Mouse (Mus musculus) myocyte (in vitro differentiated cells): ENCODE data around the gene Sh3kbp1. TPM values are rescaled to one million over a fixed set of nuclear protein-coding genes. Genes with fewer than 3 reads are reported as not detected.

Experiments used
- H3K27me3 ChIP-seq: one replicate; pipeline ENCODE4 v1.6.1; 2011; ENCODE audit not compliant: control insufficient read depth, insufficient read depth, insufficient read length
- H3K36me3 ChIP-seq: one replicate; pipeline ENCODE4 v1.6.1; 2011; ENCODE audit not compliant: control insufficient read depth, insufficient read depth
- H3K4me2 ChIP-seq: one replicate; pipeline ENCODE4 v1.6.1; 2011; ENCODE audit warnings: low read depth, control low read depth
- H3K4me3 ChIP-seq: one replicate; pipeline ENCODE4 v1.5.1; 2011; ENCODE audit warnings: mild to moderate bottlenecking, control low read depth, moderate library complexity
- H3K79me2 ChIP-seq: one replicate; pipeline ENCODE4 v1.6.1; 2011; ENCODE audit not compliant: control insufficient read depth, insufficient read depth
- H3ac ChIP-seq: one replicate; pipeline ENCODE4 v1.6.1; 2011; ENCODE audit not compliant: control insufficient read depth, insufficient read length
- CEBPB ChIP-seq: IDR thresholded peaks from 2 replicates; pipeline ENCODE4 v1.6.1; 2011; ENCODE audit warnings: mild to moderate bottlenecking, moderate library complexity; ENCODE audit not compliant: poor library complexity, insufficient read depth, severe bottlenecking
- E2F4 ChIP-seq: IDR thresholded peaks from one replicate; pipeline ENCODE4 v1.6.1; 2011; ENCODE audit warnings: mild to moderate bottlenecking, control low read depth, moderate library complexity; ENCODE audit not compliant: insufficient read depth
- MAX ChIP-seq: IDR thresholded peaks from one replicate; pipeline ENCODE4 v1.6.1; 2011; ENCODE audit warnings: low read depth, mild to moderate bottlenecking, control low read depth
- MYOD1 ChIP-seq, 3 experiments: IDR thresholded peaks; one replicate each; pipeline ENCODE4 v1.6.1; 2011; ENCODE audit warnings: control low read depth in 2 of 3, low read depth in 2 of 3, mild to moderate bottlenecking in 2 of 3, moderate library complexity in 1 of 3; ENCODE audit not compliant: insufficient read length in 2 of 3, control insufficient read depth in 1 of 3
- MYOG ChIP-seq, 3 experiments: IDR thresholded peaks; one replicate each; pipeline ENCODE4 v1.6.1; 2011; ENCODE audit warnings: control low read depth in 2 of 3, low read depth in 2 of 3, mild to moderate bottlenecking in 2 of 3; ENCODE audit not compliant: insufficient read length in 2 of 3, control insufficient read depth in 1 of 3, insufficient read depth in 1 of 3
- POLR2A ChIP-seq: IDR thresholded peaks from one replicate; pipeline ENCODE4 v1.6.1; 2011; ENCODE audit warnings: low read depth, mild to moderate bottlenecking, control low read depth, moderate library complexity; ENCODE audit not compliant: insufficient read length
- POLR2AphosphoS2 ChIP-seq: IDR thresholded peaks from one replicate; pipeline ENCODE4 v1.6.1; 2011; ENCODE audit warnings: low read depth, control low read depth; ENCODE audit not compliant: insufficient read length
- REST ChIP-seq: IDR thresholded peaks from one replicate; pipeline ENCODE4 v1.6.1; 2011; ENCODE audit warnings: mild to moderate bottlenecking, control low read depth, moderate library complexity; ENCODE audit not compliant: insufficient read depth, insufficient read length
- SRF ChIP-seq: IDR thresholded peaks from one replicate; pipeline ENCODE4 v1.6.1; 2011; ENCODE audit warnings: low read depth; ENCODE audit not compliant: control insufficient read depth, insufficient read length
- TCF12 ChIP-seq: IDR thresholded peaks from one replicate; pipeline ENCODE4 v1.6.1; 2011; ENCODE audit warnings: mild to moderate bottlenecking, control low read depth; ENCODE audit not compliant: poor library complexity, insufficient read depth, severe bottlenecking
- TCF3 ChIP-seq: IDR thresholded peaks from one replicate; pipeline ENCODE4 v1.6.1; 2011; ENCODE audit warnings: low read depth, control low read depth; ENCODE audit not compliant: insufficient read length
- USF1 ChIP-seq: IDR thresholded peaks from one replicate; pipeline ENCODE4 v1.6.1; 2011; ENCODE audit warnings: low read depth, mild to moderate bottlenecking, control low read depth, moderate library complexity
- polyA plus RNA-seq: library from polyadenylated mRNA; unstranded; fragments of >200 nt; fragmentation: generic; extraction: Trizol; gene quantifications from one replicate; pipeline ENCODE4 v1.2.1, GENCODE M21; 2012; ENCODE audit warnings: missing spikeins

Gene Sh3kbp1
- polyA plus RNA-seq, 1 experiment: 31.7 TPM

- Histone ChIP-seq H3K4me2 (no peak overlapping the region), H3K36me3 (no peaks in the 10 kb centered on the region), H3ac (no peak overlapping the region), H3K27me3 (no peaks in the 10 kb centered on the region), H3K4me3 (no peak overlapping the region), H3K79me2 (peaks cover 25% of the 10 kb centered on the region)
- TF ChIP-seq POLR2A (no peak), E2F4 (no peak), CEBPB (no peak), TCF12 (no peak), MYOG (IDR thresholded peaks at IDR 0.05; ENCODE audit: control insufficient read depth in 1 of 3, insufficient read depth in 1 of 3, insufficient read length in 2 of 3, low read depth in 2 of 3) (no peak), MAX (no peak), TCF3 (no peak), USF1 (no peak), SRF (no peak), POLR2AphosphoS2 (no peak), MYOD1 (IDR thresholded peaks at IDR 0.05; ENCODE audit: control insufficient read depth in 1 of 3, insufficient read length in 2 of 3, low read depth in 2 of 3) (no peak), REST (no peak)
These were observed 75.8 kb downstream of the Sh3kbp1 start for GRCm38 (mm10) chrX:159702850-159703249.

DNA sequence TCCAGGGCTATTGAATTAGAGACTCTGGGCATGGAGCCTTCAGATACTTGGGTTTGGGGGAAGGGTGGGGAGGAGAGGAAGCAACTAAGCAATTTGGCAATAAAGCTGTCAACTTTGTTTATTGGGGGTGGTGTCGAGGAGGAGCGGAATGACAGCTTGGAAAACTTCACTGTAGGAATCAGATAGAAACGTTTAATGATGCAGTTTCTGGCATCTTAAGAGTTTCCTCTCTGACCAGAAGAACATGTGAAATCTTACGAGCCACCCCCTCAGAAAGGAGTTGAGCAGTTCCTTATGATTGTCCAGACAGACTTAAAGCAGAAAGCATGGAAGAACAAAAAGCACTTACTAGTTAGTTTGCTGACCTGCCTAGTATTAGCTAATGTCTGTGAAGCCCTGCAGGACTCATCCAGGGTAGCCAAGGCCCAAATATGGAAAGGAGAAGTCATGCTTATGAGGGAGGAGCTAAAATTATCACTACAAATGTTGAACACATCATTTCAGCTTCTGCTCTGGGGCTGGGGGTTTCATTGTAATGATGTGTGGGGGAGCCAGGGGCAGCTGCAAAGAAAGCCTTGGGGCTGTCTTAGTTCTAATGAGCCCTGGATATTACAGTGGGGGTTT is 77.4 kb downstream of the Sh3kbp1 start:
- Histone ChIP-seq H3K4me3 (no peak overlapping the region), H3K4me2 (peak overlapping the region; percentile 44), H3K27me3 (no peaks in the 10 kb centered on the region), H3K79me2 (peaks cover 21% of the 10 kb centered on the region), H3K36me3 (no peaks in the 10 kb centered on the region), H3ac (no peak overlapping the region)
- TF ChIP-seq USF1 (no peak), SRF (peak; percentile 85), TCF12 (no peak), MAX (no peak), REST (no peak), MYOG (IDR thresholded peaks at IDR 0.05; ENCODE audit: control insufficient read depth in 1 of 3, insufficient read depth in 1 of 3, insufficient read length in 2 of 3, low read depth in 2 of 3) (no peak), POLR2A (no peak), POLR2AphosphoS2 (no peak)

DNA sequence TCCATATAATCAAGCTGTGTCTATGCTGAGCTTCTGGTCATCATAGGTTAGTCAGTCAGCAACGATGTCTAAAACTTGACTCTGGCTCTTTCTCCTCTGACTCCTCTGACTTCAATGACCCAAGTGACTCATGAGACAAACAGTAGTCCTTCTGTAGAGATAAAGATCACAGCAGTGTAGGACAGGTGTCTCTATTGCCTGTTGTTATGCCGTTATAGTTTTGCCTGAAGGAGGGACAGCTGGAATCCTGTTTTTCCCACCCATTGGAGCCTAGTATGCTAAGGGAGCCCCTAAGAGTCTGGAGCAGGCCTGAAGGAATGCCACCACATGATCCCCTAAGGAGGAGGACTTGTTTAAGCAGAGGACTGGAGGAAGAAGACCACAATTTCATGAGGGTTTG is 78.3 kb downstream of the Sh3kbp1 start:
- Histone ChIP-seq H3K4me3 (no peak overlapping the region), H3K4me2 (peak overlapping the region; percentile 44), H3K36me3 (no peaks in the 10 kb centered on the region), H3K27me3 (no peaks in the 10 kb centered on the region), H3K79me2 (peaks cover 27% of the 10 kb centered on the region), H3ac (no peak overlapping the region)
- TF ChIP-seq MYOD1 (IDR thresholded peaks at IDR 0.05; ENCODE audit: control insufficient read depth in 1 of 3, insufficient read length in 2 of 3, low read depth in 2 of 3) (peak in 2 of 3 experiments; percentile 49 to 57), CEBPB (no peak), MYOG (IDR thresholded peaks at IDR 0.05; ENCODE audit: control insufficient read depth in 1 of 3, insufficient read depth in 1 of 3, insufficient read length in 2 of 3, low read depth in 2 of 3) (peak in 2 of 3 experiments; percentile 29 to 31), TCF12 (peak; percentile 34), SRF (no peak)

DNA sequence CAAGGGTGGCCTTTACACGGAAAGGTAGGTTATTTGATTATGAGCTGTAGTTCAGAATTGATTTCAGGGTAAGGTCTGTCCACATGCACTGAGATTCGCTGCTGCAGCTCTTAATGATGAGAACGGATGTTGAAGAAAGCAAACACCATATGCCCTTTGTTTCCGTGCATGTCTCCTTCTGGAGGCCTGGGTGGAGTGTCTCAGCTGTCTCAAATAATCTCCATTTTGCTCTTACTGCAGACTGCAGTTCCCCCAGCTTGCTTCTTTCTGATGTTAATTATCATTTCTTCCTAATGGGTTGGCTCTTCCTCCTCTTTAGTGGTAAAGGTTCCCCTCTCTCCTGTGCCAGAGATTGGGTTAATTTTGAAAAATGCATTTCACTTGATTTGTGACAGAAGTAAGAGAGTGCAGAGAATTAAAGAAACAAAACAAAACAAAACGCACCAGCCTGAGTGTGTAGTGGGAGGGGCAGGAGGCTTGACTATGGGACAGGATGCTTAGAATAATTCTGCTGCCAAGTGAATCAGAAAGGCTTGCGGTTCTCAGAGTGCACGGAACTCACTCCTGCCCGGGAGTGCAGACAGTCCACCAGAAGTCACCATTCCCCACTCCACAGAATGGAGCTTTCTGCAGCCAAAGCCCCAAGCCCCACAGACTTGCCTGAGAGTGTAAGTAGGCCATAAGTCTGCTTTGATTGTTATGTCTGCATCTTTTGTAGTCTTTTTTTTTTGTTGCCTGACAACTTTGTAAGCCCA is 81.2 kb downstream of the Sh3kbp1 start:
- no peak overlapping the region for H3K4me3 ChIP-seq
- H3K27me3 ChIP-seq: no peaks in the 10 kb centered on the region
- TF ChIP-seq TCF12 (no peak), POLR2A (peak; percentile 42), MYOG (IDR thresholded peaks at IDR 0.05; ENCODE audit: control insufficient read depth in 1 of 3, insufficient read depth in 1 of 3, insufficient read length in 2 of 3, low read depth in 2 of 3) (no peak), TCF3 (no peak)
- peak overlapping the region; percentile 81 for H3K4me2 ChIP-seq
- peaks cover 34% of the 10 kb centered on the region for H3K79me2 ChIP-seq
- no peak overlapping the region for H3ac ChIP-seq
- no peaks in the 10 kb centered on the region for H3K36me3 ChIP-seq

GRCm38 (mm10) chrX:159709296-159709695 is 82.2 kb downstream of the Sh3kbp1 start:
- no peak overlapping the region for H3K4me3 ChIP-seq
- H3K79me2 ChIP-seq: peaks cover 33% of the 10 kb centered on the region
- no peak for TF ChIP-seq TCF12
- no peak for TF ChIP-seq E2F4
- TF ChIP-seq USF1: no peak
- no peak for TF ChIP-seq POLR2AphosphoS2
- no peak for TF ChIP-seq REST
- no peak for TF ChIP-seq SRF
- no peak for TF ChIP-seq MAX
- TF ChIP-seq POLR2A: no peak
- TF ChIP-seq CEBPB: no peak
- TF ChIP-seq MYOD1 (IDR thresholded peaks at IDR 0.05; ENCODE audit: control insufficient read depth in 1 of 3, insufficient read length in 2 of 3, low read depth in 2 of 3): no peak
- no peak for TF ChIP-seq TCF3
- TF ChIP-seq MYOG (IDR thresholded peaks at IDR 0.05; ENCODE audit: control insufficient read depth in 1 of 3, insufficient read depth in 1 of 3, insufficient read length in 2 of 3, low read depth in 2 of 3): no peak
- H3ac ChIP-seq: no peak overlapping the region
- no peaks in the 10 kb centered on the region for H3K36me3 ChIP-seq
- H3K27me3 ChIP-seq: no peaks in the 10 kb centered on the region
- H3K4me2 ChIP-seq: peak overlapping the region; percentile 81
